Mouse (Mus musculus): ENCODE measurements around the gene 1700016C15Rik. TPM values are rescaled to one million over a fixed set of nuclear protein-coding genes. Genes with fewer than 3 reads are reported as not detected.

The 1700016C15Rik gene
- polyA plus RNA-seq (2011; ENCODE audit: insufficient read depth, insufficient read length, low replicate concordance, missing spikeins): not detected in 2 replicates

GRCm38 (mm10) chr1:177729043-177730024 lies at the start of gene 1700016C15Rik:
Gene 1700016C15Rik, plus strand, starts transcription at chr1:177729814.
- Histone ChIP-seq H3K4me3 (replicated peaks; ENCODE audit: control insufficient read depth, low read depth, low read length) (no peak within 1 kb of the TSS), H3K4me1 (ENCODE audit: control insufficient read depth, insufficient read depth, low read length) (no peaks in the 10 kb centered on the region; the same call in 1 of the 2 replicates), H3K27ac (ENCODE audit: control insufficient read depth, insufficient read depth, low read depth, low read length, poor library complexity) (no peak within 1 kb of the TSS)
- TF ChIP-seq CTCF (IDR thresholded peaks at IDR 0.05; ENCODE audit: control insufficient read depth, insufficient read depth, low read length) (no peak), POLR2A (IDR thresholded peaks at IDR 0.05; ENCODE audit: borderline replicate concordance, control insufficient read depth, low read depth, low read length) (no peak)
- 78% methylated on average over 11 of the region's 11 CpGs for WGBS

GRCm38 (mm10) chr1:177681239-177681638 lies 48.4 kb upstream of the 1700016C15Rik start:
- TF ChIP-seq POLR2A (IDR thresholded peaks at IDR 0.05; ENCODE audit: borderline replicate concordance, control insufficient read depth, low read depth, low read length) (no peak), CTCF (IDR thresholded peaks at IDR 0.05; ENCODE audit: control insufficient read depth, insufficient read depth, low read length) (no peak)
- H3K4me1 ChIP-seq (ENCODE audit: control insufficient read depth, insufficient read depth, low read length): no peaks in the 10 kb centered on the region; the same call in 1 of the 2 replicates
- H3K27ac ChIP-seq (ENCODE audit: control insufficient read depth, insufficient read depth, low read depth, low read length, poor library complexity): no peak overlapping the region
- WGBS: 18% methylated on average over 11 of the region's 11 CpGs
- H3K4me3 ChIP-seq (replicated peaks; ENCODE audit: control insufficient read depth, low read depth, low read length): no peak overlapping the region

- TF ChIP-seq CTCF (IDR thresholded peaks at IDR 0.05; ENCODE audit: control insufficient read depth, insufficient read depth, low read length) (no peak), POLR2A (IDR thresholded peaks at IDR 0.05; ENCODE audit: borderline replicate concordance, control insufficient read depth, low read depth, low read length) (no peak)
- WGBS: 66% methylated on average over 18 of the region's 18 CpGs
- no peak overlapping the region for H3K4me3 ChIP-seq (replicated peaks; ENCODE audit: control insufficient read depth, low read depth, low read length)
- no peaks in the 10 kb centered on the region; the same call in 1 of the 2 replicates for H3K4me1 ChIP-seq (ENCODE audit: control insufficient read depth, insufficient read depth, low read length)
- no peak overlapping the region for H3K27ac ChIP-seq (ENCODE audit: control insufficient read depth, insufficient read depth, low read depth, low read length, poor library complexity)
Observed at GRCm38 (mm10) chr1:177683931-177684836, 45.4 kb upstream of the 1700016C15Rik start.

- Histone ChIP-seq H3K4me1 (ENCODE audit: control insufficient read depth, insufficient read depth, low read length) (no peaks in the 10 kb centered on the region; the same call in 1 of the 2 replicates), H3K4me3 (replicated peaks; ENCODE audit: control insufficient read depth, low read depth, low read length) (no peak overlapping the region), H3K27ac (ENCODE audit: control insufficient read depth, insufficient read depth, low read depth, low read length, poor library complexity) (no peak overlapping the region)
- WGBS: 4% methylated on average over 3 of the region's 3 CpGs
- TF ChIP-seq POLR2A (IDR thresholded peaks at IDR 0.05; ENCODE audit: borderline replicate concordance, control insufficient read depth, low read depth, low read length) (no peak), CTCF (IDR thresholded peaks at IDR 0.05; ENCODE audit: control insufficient read depth, insufficient read depth, low read length) (no peak)
Observed at GRCm38 (mm10) chr1:177684901-177685300, 44.7 kb upstream of the 1700016C15Rik start.

GRCm38 (mm10) chr1:177686137-177686536 lies 43.5 kb upstream of the 1700016C15Rik start:
- no peaks in the 10 kb centered on the region; the same call in 1 of the 2 replicates for H3K4me1 ChIP-seq (ENCODE audit: control insufficient read depth, insufficient read depth, low read length)
- TF ChIP-seq POLR2A (IDR thresholded peaks at IDR 0.05; ENCODE audit: borderline replicate concordance, control insufficient read depth, low read depth, low read length) (no peak), CTCF (IDR thresholded peaks at IDR 0.05; ENCODE audit: control insufficient read depth, insufficient read depth, low read length) (no peak)
- H3K27ac ChIP-seq (ENCODE audit: control insufficient read depth, insufficient read depth, low read depth, low read length, poor library complexity): no peak overlapping the region
- no peak overlapping the region for H3K4me3 ChIP-seq (replicated peaks; ENCODE audit: control insufficient read depth, low read depth, low read length)
- WGBS: 37% methylated on average over 3 of the region's 3 CpGs

- H3K4me1 ChIP-seq (ENCODE audit: control insufficient read depth, insufficient read depth, low read length): no peaks in the 10 kb centered on the region
- WGBS: 76% methylated on average over 5 of the region's 5 CpGs
- H3K4me3 ChIP-seq (replicated peaks; ENCODE audit: control insufficient read depth, low read depth, low read length): no peak overlapping the region
- TF ChIP-seq POLR2A (IDR thresholded peaks at IDR 0.05; ENCODE audit: borderline replicate concordance, control insufficient read depth, low read depth, low read length) (no peak), CTCF (IDR thresholded peaks at IDR 0.05; ENCODE audit: control insufficient read depth, insufficient read depth, low read length) (no peak)
- H3K27ac ChIP-seq (ENCODE audit: control insufficient read depth, insufficient read depth, low read depth, low read length, poor library complexity): no peak overlapping the region
Observed at GRCm38 (mm10) chr1:177686982-177687381, 42.6 kb upstream of the 1700016C15Rik start.

- Histone ChIP-seq H3K4me1 (ENCODE audit: control insufficient read depth, insufficient read depth, low read length) (no peaks in the 10 kb centered on the region), H3K4me3 (replicated peaks; ENCODE audit: control insufficient read depth, low read depth, low read length) (no peak overlapping the region), H3K27ac (ENCODE audit: control insufficient read depth, insufficient read depth, low read depth, low read length, poor library complexity) (no peak overlapping the region)
- TF ChIP-seq POLR2A (IDR thresholded peaks at IDR 0.05; ENCODE audit: borderline replicate concordance, control insufficient read depth, low read depth, low read length) (no peak), CTCF (IDR thresholded peaks at IDR 0.05; ENCODE audit: control insufficient read depth, insufficient read depth, low read length) (no peak)
- 74% methylated on average over 11 of the region's 11 CpGs for WGBS
Observed at GRCm38 (mm10) chr1:177692491-177692890, 37.1 kb upstream of the 1700016C15Rik start.
